9 mouse cellular contexts compared by ENCODE assay signal in the genomic region with DNA sequence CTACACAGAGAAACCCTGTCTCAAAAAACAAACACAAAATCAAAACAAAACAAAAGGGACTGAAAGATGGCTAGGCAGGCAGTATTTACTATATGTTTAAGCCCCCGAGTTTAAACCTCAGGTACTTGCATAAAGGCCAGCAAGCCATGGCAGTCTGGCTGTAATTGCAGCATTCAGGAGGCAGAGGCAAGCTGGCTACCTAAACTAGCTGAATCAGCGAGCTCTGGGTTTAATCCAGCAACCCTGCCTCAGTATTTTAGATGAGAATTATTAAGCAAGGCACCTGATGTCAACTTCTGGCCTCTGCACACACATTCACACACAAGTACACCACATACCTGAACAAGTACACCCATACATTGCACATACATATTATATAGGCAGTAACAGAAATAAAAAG. TPM values are rescaled to one million over a fixed set of nuclear protein-coding genes. Genes with fewer than 3 reads are reported as not detected.
DNase-seq lines count a peak whose midpoint lies in the region; ATAC-seq and TF ChIP-seq lines count a peak whose summit lies in the region.
"Had no signal": no experiment of that assay in that cellular context is flagged by ENCODE, and none has a peak within 500 bp of the region (broad histone marks: within the 10 kb centered on the region; RNA-seq: fewer than 3 reads in every experiment).

No protein-coding gene starts in this region.

- H3K27me3 ChIP-seq in heart, embryonic 13.5 days (replicated peaks), result no peaks in the 10 kb centered on the region
- H3K27me3 ChIP-seq in midbrain, embryonic 13.5 days, result no peaks in the 10 kb centered on the region
- H3K27me3 ChIP-seq in midbrain, embryonic 11.5 days (ENCODE audit: control insufficient read depth, insufficient read depth, low read length), result no peaks in the 10 kb centered on the region
- no peaks in the 10 kb centered on the region for H3K27me3 ChIP-seq in kidney, postnatal 0 days (ENCODE audit: insufficient read depth, low read length)

- no peaks in the 10 kb centered on the region for H3K9me3 ChIP-seq in heart, embryonic 13.5 days
- no peaks in the 10 kb centered on the region for H3K9me3 ChIP-seq in midbrain, embryonic 13.5 days
- H3K9me3 ChIP-seq in midbrain, embryonic 11.5 days (ENCODE audit: control insufficient read depth, low read length), result no peaks in the 10 kb centered on the region
- no peaks in the 10 kb centered on the region for H3K9me3 ChIP-seq in kidney, postnatal 0 days (replicated peaks; ENCODE audit: low read length)

- 51% methylated on average over 2 of the region's 2 CpGs for WGBS in heart, embryonic 13.5 days
- WGBS in midbrain, embryonic 13.5 days, result 63% methylated on average over 2 of the region's 2 CpGs
- 72% methylated on average over 2 of the region's 2 CpGs for WGBS in midbrain, embryonic 11.5 days
- 50% methylated on average over 2 of the region's 2 CpGs for WGBS in kidney, postnatal 0 days

- no peak for TF ChIP-seq CTCF in kidney, postnatal 0 days (IDR thresholded peaks at IDR 0.05; ENCODE audit: low read depth)

- peak overlapping the region; percentile 72 for H3K27ac ChIP-seq in heart, embryonic 13.5 days (replicated peaks)
- no peak overlapping the region for H3K27ac ChIP-seq in midbrain, embryonic 13.5 days
- H3K27ac ChIP-seq in midbrain, embryonic 11.5 days (ENCODE audit: low read depth, low read length), result no peak overlapping the region
- H3K27ac ChIP-seq in kidney, postnatal 0 days, result peak overlapping the region; percentile 39; the same call in 1 of the 2 replicates

- peaks cover 60% of the 10 kb centered on the region for H3K36me3 ChIP-seq in heart, embryonic 13.5 days
- H3K36me3 ChIP-seq in midbrain, embryonic 13.5 days, result peaks cover 35% of the 10 kb centered on the region
- H3K36me3 ChIP-seq in midbrain, embryonic 11.5 days (ENCODE audit: control insufficient read depth, insufficient read depth, low read length), result 0 out of 2 replicates have a peak, but pooled peaks cover 2% of the 10 kb centered on the region
- H3K36me3 ChIP-seq in kidney, postnatal 0 days (ENCODE audit: insufficient read depth, low read length), result peaks cover 8% of the 10 kb centered on the region; the same call in 1 of the 2 replicates

- peaks cover 65% of the 10 kb centered on the region for H3K4me1 ChIP-seq in heart, embryonic 13.5 days
- peaks cover 50% of the 10 kb centered on the region for H3K4me1 ChIP-seq in midbrain, embryonic 13.5 days (replicated peaks)
- peaks cover 13% of the 10 kb centered on the region for H3K4me1 ChIP-seq in midbrain, embryonic 11.5 days (ENCODE audit: control insufficient read depth, insufficient read depth, low read length)
- H3K4me1 ChIP-seq in kidney, postnatal 0 days (replicated peaks; ENCODE audit: insufficient read depth, low read length), result peaks cover 13% of the 10 kb centered on the region; the same call in 1 of the 2 replicates

- DNase-seq in heart, adult 18-20 months, result no peak
- no peak for DNase-seq in midbrain, embryonic 11.5 days (ENCODE audit: low spot score, missing footprints)
- no peak for DNase-seq in kidney, postnatal 0 days (ENCODE audit: low spot score)
- DNase-seq in adrenal gland, adult 8-10 months, result no peak
- no peak for DNase-seq in thymus, postnatal 10 days (ENCODE audit: low spot score in 2 of 2)
- no peak for DNase-seq in urinary bladder, adult 2 months (ENCODE audit: low spot score)
- DNase-seq: left cerebral cortex, postnatal 4 days had no signal

- peak overlapping the region; percentile 85 for H3K9ac ChIP-seq in heart, embryonic 13.5 days
- H3K9ac ChIP-seq in midbrain, embryonic 13.5 days (replicated peaks), result peak overlapping the region; percentile 43
- no peak overlapping the region for H3K9ac ChIP-seq in midbrain, embryonic 11.5 days (ENCODE audit: low read length)
- no peak overlapping the region for H3K9ac ChIP-seq in kidney, postnatal 0 days (ENCODE audit: low read depth, low read length)

- peak overlapping the region; percentile 88 for H3K4me2 ChIP-seq in heart, embryonic 13.5 days
- peak overlapping the region; percentile 27 for H3K4me2 ChIP-seq in midbrain, embryonic 13.5 days (replicated peaks)
- H3K4me2 ChIP-seq in midbrain, embryonic 11.5 days, result no peak overlapping the region
- H3K4me2 ChIP-seq in kidney, postnatal 0 days (ENCODE audit: low read length), result peak overlapping the region; percentile 42

- peak overlapping the region; percentile 99 for H3K4me3 ChIP-seq in heart, embryonic 13.5 days
- no peak overlapping the region for H3K4me3 ChIP-seq in midbrain, embryonic 13.5 days (replicated peaks)
- no peak overlapping the region for H3K4me3 ChIP-seq in midbrain, embryonic 11.5 days (ENCODE audit: low read depth, low read length)
- no peak overlapping the region for H3K4me3 ChIP-seq in kidney, postnatal 0 days (replicated peaks; ENCODE audit: low read depth, low read length)

- ATAC-seq in heart, embryonic 13.5 days (ENCODE audit: extremely low read depth, insufficient number of reproducible peaks, low FRiP score, low TSS enrichment), result no peak
- no peak for ATAC-seq in midbrain, embryonic 13.5 days
- ATAC-seq in midbrain, embryonic 11.5 days (ENCODE audit: low FRiP score), result no peak
- ATAC-seq in kidney, postnatal 0 days (replicated peaks; ENCODE audit: low FRiP score, low read depth), result no peak

RNA-seq across cellular contexts. Expression of a gene that starts 4.0 kb away (rescaled TPM):
- 221 and 227 TPM in 2 replicates for polyA plus RNA-seq in heart, embryonic 13.5 days (2015; fragmentation: Nextera tagmentation; extraction: Ambion mirVana)
- total RNA-seq in heart, adult 18-20 months (2021), result over 10,000 TPM; 12,284 to 12,648 TPM
- 35.7 and 40.0 TPM in 2 replicates for polyA plus RNA-seq in midbrain, embryonic 13.5 days (2015; fragmentation: Nextera tagmentation; extraction: Ambion mirVana)
- polyA plus RNA-seq in midbrain, embryonic 11.5 days (2014; fragmentation: Nextera tagmentation; extraction: Ambion mirVana), result 43.4 and 45.8 TPM in 2 replicates
- 37.8 and 38.5 TPM in 2 replicates for polyA plus RNA-seq in kidney, postnatal 0 days (2015; fragmentation: Nextera tagmentation; extraction: Ambion mirVana)
- total RNA-seq in adrenal gland, adult 8-10 months (2022), result 100 to 1,000 TPM; 187 to 206 (median 196) TPM
- 339 and 500 TPM in 2 replicates for polyA plus RNA-seq in urinary bladder, adult 2 months (2012; rRNA removed)

Comparison
In these comparisons a context has a peak if more than half of its experiments do, and no peak if none do; other contexts are left out.
1. H3K9ac ChIP-seq: peak in heart, embryonic 13.5 days (single experiment) and midbrain, embryonic 13.5 days (single experiment); none in midbrain, embryonic 11.5 days (single experiment) and kidney, postnatal 0 days (single experiment).
2. H3K27ac ChIP-seq: peak in heart, embryonic 13.5 days (single experiment) and kidney, postnatal 0 days (single experiment); none in midbrain, embryonic 13.5 days (single experiment) and midbrain, embryonic 11.5 days (single experiment).